Mouse (Mus musculus) heart, adult 2 months (tissue): Measurements from ENCODE around the gene Gpbar1.

ENCODE experiments used
- CTCF ChIP-seq: fragments of 200-600 bp; IDR thresholded peaks from 2 replicates; pipeline ENCODE4 v1.8.1; 2022; ENCODE audit warnings: antibody characterized with exemption, mild to moderate bottlenecking, moderate library complexity
- POLR2A ChIP-seq: fragments of 200-500 bp; IDR thresholded peaks from 2 replicates; pipeline ENCODE4 v1.6.1; 2011; ENCODE audit warnings: mild to moderate bottlenecking, low read depth, low read length, control low read depth; ENCODE audit not compliant: insufficient read depth

DNA sequence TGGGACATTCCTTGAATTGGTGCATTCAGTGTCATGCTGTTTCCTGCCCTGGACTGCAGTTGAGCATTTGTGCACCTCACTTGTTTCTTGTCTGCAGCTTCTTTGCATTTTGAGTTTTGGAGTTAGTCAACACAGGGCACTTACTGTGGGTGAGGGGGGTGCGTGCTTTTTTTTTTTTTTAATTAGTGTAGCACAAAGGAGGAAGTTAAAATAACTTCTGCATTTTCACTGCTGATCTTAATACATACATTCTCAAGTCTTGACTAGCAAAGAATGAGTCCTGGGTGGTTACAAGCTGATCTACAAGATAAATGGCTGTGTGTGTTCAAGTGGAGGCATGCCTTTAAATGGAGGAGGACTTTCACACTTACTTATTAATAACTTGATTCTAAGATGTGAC is 40.2 kb upstream of the Gpbar1 start:
- no peak for TF ChIP-seq CTCF
- no peak for TF ChIP-seq POLR2A
